In the genomic region with DNA sequence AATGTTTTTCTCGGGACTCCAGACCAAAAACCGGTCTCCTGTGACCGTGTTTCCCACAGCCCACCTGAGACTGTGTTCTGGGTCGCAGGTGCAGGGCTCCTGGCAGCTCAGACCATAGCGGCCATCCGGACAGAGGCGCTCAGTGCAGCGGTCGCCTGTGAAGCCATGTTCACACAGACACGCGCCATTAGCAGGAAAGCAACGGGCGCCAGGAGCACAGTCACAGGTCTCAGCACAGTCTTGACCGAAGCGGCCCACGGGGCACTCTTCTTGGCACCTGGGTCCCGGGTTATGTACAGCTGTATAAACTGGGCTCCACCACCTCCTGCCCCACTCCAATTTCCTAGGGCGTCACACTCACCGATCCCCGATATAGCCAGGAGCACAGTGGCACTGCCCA, we compare ENCODE assay signal across 9 mouse cellular contexts. TPM values are rescaled to one million over a fixed set of nuclear protein-coding genes. Genes with fewer than 3 reads are reported as not detected.
DNase-seq lines count a peak whose midpoint lies in the region; ATAC-seq lines count a peak whose summit lies in the region.
"Had no signal": no experiment of that assay in that cellular context is flagged by ENCODE, and none has a peak within 500 bp of the region (broad histone marks: within the 10 kb centered on the region; RNA-seq: fewer than 3 reads in every experiment).

No protein-coding gene starts in this region.

- WGBS in limb, embryonic 11.5 days, result 49% methylated on average over 20 of the region's 20 CpGs
- WGBS in limb, embryonic 10.5 days, result 50% methylated on average over 20 of the region's 20 CpGs
- WGBS in forebrain, embryonic 10.5 days, result 52% methylated on average over 20 of the region's 20 CpGs
- 52% methylated on average over 20 of the region's 20 CpGs for WGBS in hindbrain, embryonic 12.5 days
- 46% methylated on average over 20 of the region's 20 CpGs for WGBS in midbrain, embryonic 15.5 days

- H3K27ac ChIP-seq in limb, embryonic 11.5 days (replicated peaks; ENCODE audit: low read depth, low read length), result no peak overlapping the region
- no peak overlapping the region; the same call in 1 of the 2 replicates for H3K27ac ChIP-seq in limb, embryonic 10.5 days
- peak overlapping the region; percentile 66 for H3K27ac ChIP-seq in forebrain, embryonic 10.5 days
- no peak overlapping the region for H3K27ac ChIP-seq in hindbrain, embryonic 12.5 days
- H3K27ac ChIP-seq in midbrain, embryonic 15.5 days, result no peak overlapping the region

- H3K9me3 ChIP-seq in limb, embryonic 11.5 days (ENCODE audit: control insufficient read depth, low read length), result no peaks in the 10 kb centered on the region
- no peaks in the 10 kb centered on the region for H3K9me3 ChIP-seq in limb, embryonic 10.5 days (replicated peaks)
- no peaks in the 10 kb centered on the region for H3K9me3 ChIP-seq in forebrain, embryonic 10.5 days
- H3K9me3 ChIP-seq in hindbrain, embryonic 12.5 days (replicated peaks), result no peaks in the 10 kb centered on the region
- no peaks in the 10 kb centered on the region for H3K9me3 ChIP-seq in midbrain, embryonic 15.5 days

- DNase-seq in limb, embryonic 11.5 days (ENCODE audit: low spot score), result no peak
- DNase-seq in limb, embryonic 10.5 days (ENCODE audit: low spot score), result no peak
- no peak for DNase-seq in forebrain, embryonic 10.5 days (ENCODE audit: extremely low spot score, low spot score)
- DNase-seq in embryo, embryonic 10 days (ENCODE audit: low spot score), result no peak
- DNase-seq in urinary bladder, adult 18-20 months (ENCODE audit: low spot score in 2 of 2), result no peak

- H3K4me3 ChIP-seq in limb, embryonic 11.5 days (ENCODE audit: low read depth, low read length), result no peak overlapping the region
- no peak overlapping the region for H3K4me3 ChIP-seq in limb, embryonic 10.5 days
- H3K4me3 ChIP-seq in forebrain, embryonic 10.5 days, result peak overlapping the region; percentile 40; the same call in 1 of the 2 replicates
- peak overlapping the region; percentile 13; the same call in 1 of the 2 replicates for H3K4me3 ChIP-seq in hindbrain, embryonic 12.5 days
- H3K4me3 ChIP-seq in midbrain, embryonic 15.5 days, result peak overlapping the region; percentile 29; the same call in 1 of the 2 replicates

- peaks cover 12% of the 10 kb centered on the region for H3K4me1 ChIP-seq in limb, embryonic 11.5 days (ENCODE audit: control insufficient read depth, insufficient read depth, low read length)
- H3K4me1 ChIP-seq in limb, embryonic 10.5 days, result peaks cover 58% of the 10 kb centered on the region
- peaks cover 36% of the 10 kb centered on the region for H3K4me1 ChIP-seq in forebrain, embryonic 10.5 days
- H3K4me1 ChIP-seq in hindbrain, embryonic 12.5 days, result peaks cover 8% of the 10 kb centered on the region; the same call in 1 of the 2 replicates
- H3K4me1 ChIP-seq in midbrain, embryonic 15.5 days, result peaks cover 3% of the 10 kb centered on the region; the same call in 1 of the 2 replicates

- H3K36me3 ChIP-seq in limb, embryonic 11.5 days (ENCODE audit: control insufficient read depth, insufficient read depth, low read length), result 0 out of 2 replicates have a peak, but pooled peaks cover 2% of the 10 kb centered on the region
- H3K36me3 ChIP-seq in limb, embryonic 10.5 days, result peaks cover 61% of the 10 kb centered on the region
- no peaks in the 10 kb centered on the region; the same call in 1 of the 2 replicates for H3K36me3 ChIP-seq in forebrain, embryonic 10.5 days (replicated peaks)
- no peaks in the 10 kb centered on the region for H3K36me3 ChIP-seq in hindbrain, embryonic 12.5 days
- no peaks in the 10 kb centered on the region for H3K36me3 ChIP-seq in midbrain, embryonic 15.5 days (replicated peaks)

- no peak overlapping the region for H3K4me2 ChIP-seq in limb, embryonic 11.5 days (ENCODE audit: low read depth, severe bottlenecking)
- H3K4me2 ChIP-seq in hindbrain, embryonic 12.5 days (replicated peaks), result peak overlapping the region; percentile 51
- peak overlapping the region; percentile 54 for H3K4me2 ChIP-seq in midbrain, embryonic 15.5 days

- 0 out of 2 replicates have a peak, but pooled peaks cover 2% of the 10 kb centered on the region for H3K27me3 ChIP-seq in limb, embryonic 11.5 days (ENCODE audit: control insufficient read depth, insufficient read depth, low read length)
- peaks cover 56% of the 10 kb centered on the region for H3K27me3 ChIP-seq in limb, embryonic 10.5 days (ENCODE audit: low read depth, poor library complexity, severe bottlenecking)
- H3K27me3 ChIP-seq in forebrain, embryonic 10.5 days (ENCODE audit: poor library complexity, severe bottlenecking), result peaks cover 60% of the 10 kb centered on the region
- peaks cover 36% of the 10 kb centered on the region for H3K27me3 ChIP-seq in hindbrain, embryonic 12.5 days
- peaks cover 7% of the 10 kb centered on the region for H3K27me3 ChIP-seq in midbrain, embryonic 15.5 days (replicated peaks)

- ATAC-seq in limb, embryonic 11.5 days (ENCODE audit: insufficient number of reproducible peaks, low FRiP score, low TSS enrichment, low read depth), result peak; percentile 28; the same call in 1 of the 2 replicates
- peak; percentile 14; the same call in 1 of the 2 replicates for ATAC-seq in hindbrain, embryonic 12.5 days (ENCODE audit: low FRiP score)
- peak; percentile 55 for ATAC-seq in midbrain, embryonic 15.5 days (replicated peaks)
- no peak for ATAC-seq in monocyte, adult 5-6 weeks (replicated peaks; ENCODE audit: insufficient number of reproducible peaks, low FRiP score, low TSS enrichment, poor library complexity, severe bottlenecking)

- H3K9ac ChIP-seq in limb, embryonic 11.5 days (ENCODE audit: low read length), result no peak overlapping the region
- peak overlapping the region; percentile 27; the same call in 1 of the 2 replicates for H3K9ac ChIP-seq in hindbrain, embryonic 12.5 days
- 0 out of 2 replicates have a peak overlapping the region, but pooled peaks have one; percentile 17 for H3K9ac ChIP-seq in midbrain, embryonic 15.5 days

RNA-seq across cellular contexts. Expression of a gene that starts 8.1 kb away (rescaled TPM):
- 0.26 and 0.43 TPM in 2 replicates for polyA plus RNA-seq in limb, embryonic 11.5 days (2014; fragmentation: Nextera tagmentation; extraction: Ambion mirVana)
- polyA plus RNA-seq in limb, embryonic 10.5 days (2016; fragmentation: Nextera tagmentation; extraction: Ambion mirVana), result 0.31 and 0.43 TPM in 2 replicates
- polyA plus RNA-seq in forebrain, embryonic 10.5 days (2016; fragmentation: Nextera tagmentation; extraction: Ambion mirVana), result 0.31 and 0.32 TPM in 2 replicates
- polyA plus RNA-seq in hindbrain, embryonic 12.5 days (2016; fragmentation: Nextera tagmentation; extraction: Ambion mirVana), result 0.90 and 1.2 TPM in 2 replicates
- 0.84 and 0.89 TPM in 2 replicates for polyA plus RNA-seq in midbrain, embryonic 15.5 days (2015; fragmentation: Nextera tagmentation; extraction: Ambion mirVana)
- total RNA-seq in monocyte, adult 5-6 weeks (2017), result 0.39 to 1.2 TPM (median 0.53 TPM) in 3 replicates

RNA-seq across cellular contexts. Expression of a gene that starts 38.5 kb away (rescaled TPM):
- polyA plus RNA-seq in limb, embryonic 11.5 days (2014; fragmentation: Nextera tagmentation; extraction: Ambion mirVana), result 0.21 and 0.44 TPM in 2 replicates
- polyA plus RNA-seq in limb, embryonic 10.5 days (2016; fragmentation: Nextera tagmentation; extraction: Ambion mirVana), result 0.28 and 0.29 TPM in 2 replicates
- polyA plus RNA-seq in forebrain, embryonic 10.5 days (2016; fragmentation: Nextera tagmentation; extraction: Ambion mirVana), result 0.38 and 0.46 TPM in 2 replicates
- 19.3 and 24.0 TPM in 2 replicates for polyA plus RNA-seq in hindbrain, embryonic 12.5 days (2016; fragmentation: Nextera tagmentation; extraction: Ambion mirVana)
- polyA plus RNA-seq in midbrain, embryonic 15.5 days (2015; fragmentation: Nextera tagmentation; extraction: Ambion mirVana), result 1.0 and 1.6 TPM in 2 replicates
- 0.32 TPM in 1 of 3 replicates, not detected in the others for total RNA-seq in monocyte, adult 5-6 weeks (2017)
- total RNA-seq: gastrocnemius, postnatal 36 days had no signal

RNA-seq across cellular contexts. Expression of a gene that starts 40.3 kb away (rescaled TPM):
- 0.12 and 0.26 TPM in 2 replicates for polyA plus RNA-seq in limb, embryonic 11.5 days (2014; fragmentation: Nextera tagmentation; extraction: Ambion mirVana)
- 0.05 and 0.16 TPM in 2 replicates for polyA plus RNA-seq in limb, embryonic 10.5 days (2016; fragmentation: Nextera tagmentation; extraction: Ambion mirVana)
- 0.06 and 0.14 TPM in 2 replicates for polyA plus RNA-seq in forebrain, embryonic 10.5 days (2016; fragmentation: Nextera tagmentation; extraction: Ambion mirVana)
- 1.2 and 1.7 TPM in 2 replicates for polyA plus RNA-seq in hindbrain, embryonic 12.5 days (2016; fragmentation: Nextera tagmentation; extraction: Ambion mirVana)
- 0.66 and 0.69 TPM in 2 replicates for polyA plus RNA-seq in midbrain, embryonic 15.5 days (2015; fragmentation: Nextera tagmentation; extraction: Ambion mirVana)
- 0.21 to 0.49 TPM in 2 of 3 replicates, not detected in the other for total RNA-seq in monocyte, adult 5-6 weeks (2017)
- total RNA-seq: gastrocnemius, postnatal 36 days had no signal

Comparison
In these comparisons a context has a peak if more than half of its experiments do, and no peak if none do; other contexts are left out.
1. H3K4me3 ChIP-seq: peak in forebrain, embryonic 10.5 days (single experiment), hindbrain, embryonic 12.5 days (single experiment) and midbrain, embryonic 15.5 days (single experiment); none in limb, embryonic 11.5 days (single experiment) and limb, embryonic 10.5 days (single experiment).